Mouse (Mus musculus): Measurements from ENCODE around the gene 1700015F17Rik.

GRCm38 (mm10) chr5:5515411-5515810 is 36.5 kb upstream of the 1700015F17Rik start:
- no peak for TF ChIP-seq GATA1 (IDR thresholded peaks at IDR 0.05; ENCODE audit: borderline replicate concordance, low read length)
- TF ChIP-seq FLI1 (IDR thresholded peaks at IDR 0.05; ENCODE audit: low read length): no peak

Data from megakaryocyte, embryonic 14.5 days (primary cell).